Mouse (Mus musculus) mouse embryonic stem cell (cell line): Measurements from ENCODE around the gene Osgin1.

Experiments used
- in situ Hi-C, 2 experiments: fragments of 300-500 bp; cut with MboI; formaldehyde crosslinking; loops; 1 replicate in 1 of 2; 3 replicates in 1 of 2; pipeline ENCODE4 v1.14.3; 2019 to 2020; ENCODE audit warnings: low sequenced_read_pairs in 2 of 2, low pct_unique_long_range_greater_than_20kb in 1 of 2, mixed read lengths in 1 of 2; ENCODE audit not compliant: unreplicated experiment in 1 of 2

Gene Osgin1

DNA sequence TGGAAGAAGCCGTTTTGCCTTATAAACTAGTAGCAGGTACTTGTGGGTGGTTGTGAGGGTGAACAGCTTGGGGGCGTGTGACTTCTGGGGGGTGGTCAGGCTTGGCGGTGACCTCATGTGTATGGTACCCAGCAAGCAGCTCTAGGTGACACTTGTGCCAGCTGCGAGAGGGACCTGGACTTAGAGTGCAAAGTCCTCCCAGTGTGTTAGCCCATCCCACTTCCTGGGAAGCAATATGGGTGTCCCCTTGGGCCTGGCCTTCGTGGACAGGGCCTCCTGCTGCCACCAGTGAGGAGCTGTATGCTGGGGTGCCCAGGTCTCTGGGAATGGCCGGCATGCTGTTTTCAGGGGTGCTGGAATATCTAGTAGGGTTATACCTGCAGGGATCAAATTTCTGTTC is 5.0 kb downstream of the Osgin1 start:
- in situ Hi-C loops: no loop called here

DNA sequence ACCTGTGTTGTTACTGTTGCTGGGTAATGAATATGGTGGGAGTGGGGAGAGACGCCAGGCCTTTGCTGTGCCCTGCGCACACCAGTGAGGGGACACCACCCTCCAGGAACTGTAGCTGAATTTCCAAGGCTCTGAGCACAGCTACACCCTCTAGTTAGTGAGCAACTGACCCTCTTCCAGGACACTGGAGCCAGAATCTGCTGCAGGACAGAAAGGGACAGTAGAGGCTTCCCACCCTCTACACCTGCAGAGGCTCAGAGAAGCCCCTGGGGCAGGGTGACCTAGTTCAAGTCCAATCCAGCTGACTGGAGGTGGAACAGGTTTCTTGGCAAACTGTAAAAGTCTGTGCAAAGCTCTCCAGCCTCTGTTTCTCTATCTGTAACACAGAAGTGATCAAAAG is 5.5 kb downstream of the Osgin1 start:
- in situ Hi-C loops: no loop called here

DNA sequence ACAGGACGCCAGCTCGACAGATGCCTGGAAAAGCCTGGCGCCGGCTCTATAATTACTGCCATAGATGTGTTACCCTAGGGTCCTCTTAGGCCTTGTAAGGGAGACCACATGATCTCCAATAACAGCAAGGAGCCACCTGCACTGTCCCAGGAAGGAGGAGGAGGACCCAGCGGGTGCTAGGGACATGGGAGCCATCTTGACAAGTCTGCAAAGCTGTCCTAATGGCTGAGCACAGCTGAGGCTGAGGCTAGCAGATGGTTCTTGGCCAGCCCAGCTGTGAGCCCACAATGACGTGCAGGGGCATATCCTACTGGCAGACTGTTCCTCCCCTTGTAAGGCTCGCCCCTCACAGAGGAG is 5.9 kb downstream of the Osgin1 start:
- in situ Hi-C loops: loop anchor here in 1 of 2 experiments (10.0 kb wide), 1 partner anchor 165 kb away; the partner anchor contains the start of gene Taf1c

DNA sequence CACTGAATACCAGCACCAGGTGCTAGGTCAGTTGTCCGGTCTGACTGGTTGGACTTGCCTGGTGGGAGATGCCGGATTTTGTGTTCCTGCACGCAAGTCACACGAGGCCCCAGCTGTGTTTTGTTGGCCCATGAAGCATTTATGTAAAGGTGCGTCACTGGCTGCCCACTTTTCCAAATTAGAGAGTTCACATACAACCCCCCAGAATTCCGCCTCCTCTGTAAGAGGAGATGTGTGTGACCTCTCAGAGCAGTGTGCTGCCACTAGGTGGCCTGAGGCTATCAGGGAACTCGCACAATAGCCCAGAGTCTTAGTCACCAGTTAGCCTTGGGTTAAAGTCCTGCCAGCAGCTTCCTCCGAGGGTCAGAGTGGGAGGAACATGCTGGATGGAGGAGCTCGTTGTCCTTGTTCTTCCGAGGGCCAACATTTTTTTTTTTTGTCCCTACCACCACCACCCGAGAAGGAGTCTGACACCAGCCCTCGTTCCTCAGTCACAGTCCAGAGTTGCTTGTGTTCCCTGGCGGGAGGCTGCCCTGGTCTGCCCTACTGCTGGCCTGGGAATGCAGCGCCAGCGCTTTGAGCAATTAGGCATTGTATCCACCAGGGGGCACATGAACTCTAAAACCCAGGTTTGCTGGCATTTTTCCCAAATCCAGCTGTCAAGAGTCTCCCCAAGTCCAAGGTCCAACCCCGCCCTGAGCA is 6.5 kb downstream of the Osgin1 start:
- in situ Hi-C loops: loop anchor here in 1 of 2 experiments (10.0 kb wide), 1 partner anchor 164 kb away; the partner anchor contains the start of gene Taf1c

DNA sequence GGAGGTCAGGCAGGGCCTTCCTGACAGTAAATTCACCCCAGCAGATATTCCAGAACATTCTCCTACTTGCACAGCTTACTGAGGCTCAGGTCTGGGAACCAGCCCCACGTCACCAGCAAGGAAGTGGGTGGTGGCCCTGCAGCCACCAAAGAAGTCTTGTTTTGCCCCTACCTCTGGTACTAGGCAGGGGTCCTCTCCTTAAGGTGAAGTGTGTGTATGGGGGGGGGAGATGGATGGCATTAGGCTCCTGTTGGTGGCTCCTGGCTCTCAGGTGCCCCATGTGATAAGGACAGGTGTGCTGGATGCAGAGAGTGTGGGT is 7.0 kb downstream of the Osgin1 start:
- in situ Hi-C loops: loop anchor here in 1 of 2 experiments (10.0 kb wide), 1 partner anchor 164 kb away; the partner anchor contains the start of gene Taf1c

DNA sequence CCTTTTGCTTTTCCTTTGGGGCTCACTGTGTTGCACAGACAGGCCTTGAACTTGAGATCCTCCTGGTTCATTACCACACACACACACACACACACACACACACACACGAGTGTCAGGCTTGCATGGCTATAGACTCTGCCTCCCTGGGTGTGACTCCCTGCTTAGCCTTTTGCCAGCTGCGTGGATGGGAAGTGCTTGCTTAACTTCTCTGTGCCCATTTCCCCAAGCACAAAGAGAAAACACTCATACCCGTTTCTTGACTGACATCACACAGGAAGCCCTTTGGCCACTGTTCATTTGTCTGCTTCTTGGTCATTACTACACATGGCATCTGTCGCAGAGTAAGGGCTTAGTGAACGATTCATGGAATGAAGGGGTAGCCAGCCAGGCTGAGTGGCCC is 8.1 kb downstream of the Osgin1 start:
- in situ Hi-C loops: loop anchor here in 1 of 2 experiments (10.0 kb wide), 1 partner anchor 163 kb away; the partner anchor contains the start of gene Taf1c

DNA sequence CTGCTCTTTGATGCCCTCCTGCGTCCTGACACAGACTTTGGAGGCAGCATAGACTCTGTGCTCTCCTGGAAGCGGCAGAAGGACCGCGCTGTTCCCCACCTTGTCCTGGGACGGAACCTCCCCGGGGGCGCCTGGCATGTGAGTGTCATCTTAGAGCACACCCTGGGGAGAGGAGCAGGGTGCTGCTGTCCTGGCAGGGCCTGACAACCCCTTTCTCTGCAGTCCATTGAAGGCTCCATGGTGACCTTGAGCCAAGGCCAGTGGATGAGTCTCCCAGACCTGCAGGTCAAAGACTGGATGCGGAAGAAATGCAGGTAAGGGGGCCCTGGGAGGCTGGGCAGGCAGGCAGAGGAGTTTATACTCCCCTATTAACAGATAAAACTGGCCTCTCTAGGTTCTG is 9.0 kb downstream of the Osgin1 start:
- in situ Hi-C loops: loop anchor here in 1 of 2 experiments (10.0 kb wide), 1 partner anchor 162 kb away; the partner anchor contains the start of gene Taf1c

DNA sequence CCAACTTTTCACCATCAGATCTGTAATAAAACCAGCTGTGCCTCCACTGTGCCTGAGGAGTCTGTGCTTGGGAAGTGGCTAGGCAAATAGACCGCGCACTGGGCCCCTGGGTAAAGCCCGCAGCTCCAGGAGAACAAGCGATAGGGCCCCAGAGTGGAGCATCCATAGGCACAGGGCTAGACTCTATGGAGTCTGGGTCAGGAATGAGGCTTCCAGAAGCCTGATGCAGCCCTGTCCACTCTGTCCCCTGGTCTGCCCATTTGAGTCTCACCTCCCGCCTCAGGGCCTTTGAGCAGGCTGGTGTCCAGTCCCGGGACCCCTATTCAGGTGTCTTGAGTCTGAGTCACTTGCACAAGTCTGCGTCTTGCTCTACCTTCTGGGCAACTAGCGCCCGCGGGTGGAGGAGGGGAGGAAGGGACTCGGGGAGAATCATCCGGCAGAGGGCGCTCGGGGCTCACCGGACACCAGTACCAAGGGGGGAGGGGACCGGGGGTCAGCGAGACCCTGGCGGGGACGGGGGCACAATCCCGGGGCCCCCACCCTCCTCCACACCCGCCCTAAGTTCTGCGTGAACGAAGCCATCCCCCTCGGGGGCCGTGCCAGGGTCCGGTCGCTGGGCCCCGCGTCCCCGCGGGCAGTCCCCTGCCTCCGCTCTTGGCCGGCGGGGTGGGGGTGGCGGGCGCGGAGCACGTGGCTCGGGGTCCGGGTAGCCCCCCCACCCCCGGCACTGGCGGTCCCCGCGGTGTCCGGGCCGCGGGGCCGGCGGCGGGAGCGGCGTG is 12.5 kb downstream of the Osgin1 start, which contains the start of gene Necab2:
Gene Necab2 (plus strand): TSS at position 509 of the 779 bp plus-strand sequence.
- in situ Hi-C loops: loop anchor here in 1 of 2 experiments (10.0 kb wide), 1 partner anchor 158 kb away; the partner anchor contains the start of gene Taf1c

DNA sequence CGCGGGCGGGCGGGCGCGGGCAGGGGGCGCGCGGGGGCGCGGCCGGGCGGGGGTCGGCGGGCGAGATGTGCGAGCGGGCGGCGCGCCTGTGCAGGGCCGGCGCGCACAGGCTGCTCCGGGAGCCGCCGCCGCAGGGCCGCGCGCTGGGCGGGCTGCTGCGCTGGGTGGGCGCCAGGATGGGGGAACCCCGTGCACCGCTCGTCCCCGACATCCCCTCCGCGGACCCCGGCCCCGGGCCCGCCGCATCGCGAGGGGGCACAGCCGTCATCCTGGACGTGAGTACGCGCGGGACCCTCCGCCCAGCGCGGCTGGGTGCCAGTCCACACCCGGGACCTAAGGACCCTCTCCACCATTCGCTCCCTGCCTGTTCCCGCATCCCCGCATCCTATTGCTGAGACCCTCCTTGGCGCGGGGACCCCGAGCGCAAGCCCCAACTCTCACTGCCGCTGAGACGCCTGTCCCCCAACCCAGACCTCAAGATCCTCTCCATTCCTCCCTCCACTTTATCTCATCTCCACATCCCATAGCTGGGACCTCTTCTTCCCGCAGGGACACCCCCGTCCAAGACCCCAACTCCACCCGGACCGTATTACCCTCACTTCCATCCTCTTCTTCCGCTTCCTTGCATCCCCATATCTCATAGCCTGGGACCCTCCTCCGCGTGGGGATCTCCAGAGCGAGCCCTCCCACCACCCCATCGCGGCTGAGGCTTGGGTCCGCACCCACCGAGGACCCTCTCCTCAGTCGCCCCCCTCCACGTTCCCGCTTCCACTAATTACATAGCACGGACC is 13.3 kb downstream of the Osgin1 start:
- in situ Hi-C loops: loop anchor here in 1 of 2 experiments (10.0 kb wide), 1 partner anchor 158 kb away; the partner anchor contains the start of gene Taf1c

DNA sequence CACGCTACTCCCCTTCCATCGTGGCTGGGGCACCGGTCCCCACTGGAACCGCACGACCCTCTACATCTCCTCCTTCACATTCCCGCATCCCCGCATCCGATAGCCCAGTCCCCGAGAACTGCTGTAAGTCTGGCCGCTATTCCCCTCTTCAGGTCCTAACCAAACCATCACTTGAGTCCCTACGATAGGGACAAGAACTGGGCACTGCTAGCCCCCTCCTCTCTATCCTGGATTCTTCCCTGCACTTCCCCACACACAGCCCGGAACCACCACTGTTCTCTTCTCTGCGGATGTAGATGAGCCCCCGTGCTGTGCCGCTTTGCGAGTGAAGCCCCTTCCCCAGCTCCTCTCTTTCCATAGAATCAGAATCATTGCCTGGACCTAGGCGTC is 13.9 kb downstream of the Osgin1 start:
- in situ Hi-C loops: loop anchor here in 1 of 2 experiments (10.0 kb wide), 1 partner anchor 157 kb away; the partner anchor contains the start of gene Taf1c

DNA sequence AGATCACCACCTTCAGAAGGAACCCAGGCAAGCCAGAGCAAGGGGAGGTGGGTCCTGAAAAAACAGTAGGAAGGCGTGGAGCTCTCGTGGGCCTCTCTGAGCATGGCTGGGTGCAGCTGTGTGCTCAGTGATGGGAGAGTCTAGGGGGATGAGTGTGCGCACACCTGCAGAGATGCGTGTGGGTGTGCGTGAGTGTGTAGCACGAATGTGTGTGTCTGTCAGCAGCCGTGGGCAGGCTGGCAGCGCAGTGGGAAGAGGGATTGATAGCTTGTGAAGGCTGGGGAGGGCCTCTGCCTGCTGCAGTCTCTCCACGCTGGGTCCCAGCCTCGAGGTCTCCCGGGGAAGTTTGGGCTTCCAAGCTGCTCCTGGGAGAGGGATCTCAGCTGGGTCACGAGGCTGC is 15.7 kb downstream of the Osgin1 start:
- in situ Hi-C loops: loop anchor here in 1 of 2 experiments (5.0 to 10.0 kb wide), 2 partner anchors 48 to 155 kb away; partner anchors contain the start of gene Taf1c

DNA sequence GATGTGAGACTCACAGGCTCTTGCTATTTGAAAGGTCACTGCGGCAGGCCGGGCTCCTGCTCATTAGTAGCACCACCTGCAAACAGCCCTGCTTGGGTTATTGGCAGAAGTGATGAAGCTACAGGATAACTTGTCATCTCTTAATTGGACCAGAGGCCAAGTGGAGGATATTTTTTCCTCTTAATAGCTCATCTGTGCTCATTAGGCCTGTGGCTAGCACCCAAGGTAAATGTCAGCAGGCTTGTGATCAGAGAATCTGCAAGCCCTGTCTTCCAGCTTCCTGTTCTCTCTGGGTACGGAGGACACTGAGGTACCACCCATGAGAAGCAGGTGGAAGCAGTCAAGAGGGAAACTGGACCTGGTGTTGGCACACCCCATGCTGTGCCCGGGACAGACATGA is 17.2 kb downstream of the Osgin1 start:
- in situ Hi-C loops: loop anchor here in 1 of 2 experiments (5.0 kb wide), 1 partner anchor 46 kb away; no protein-coding TSS in a partner anchor

DNA sequence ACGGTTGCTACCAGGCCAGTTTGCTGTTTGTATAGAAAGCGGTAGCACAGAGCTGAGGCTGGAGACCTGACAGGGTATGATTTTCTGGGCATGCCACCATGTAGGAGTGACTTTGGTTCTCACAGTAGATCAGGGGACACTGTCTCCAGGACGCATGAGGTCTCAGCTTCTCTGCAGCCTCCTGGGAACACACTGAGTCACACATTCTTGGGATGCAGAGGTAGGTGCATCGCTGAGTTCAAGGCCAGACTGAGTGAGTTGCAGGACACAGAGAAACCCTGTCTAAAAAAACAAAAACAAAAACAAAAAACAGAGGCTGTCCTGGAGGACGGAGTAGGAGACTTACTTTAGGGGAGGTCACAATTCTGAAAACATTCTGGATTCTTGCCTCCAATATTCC is 19.0 kb downstream of the Osgin1 start:
- in situ Hi-C loops: loop anchor here in 1 of 2 experiments (5.0 kb wide), 1 partner anchor 44 kb away; no protein-coding TSS in a partner anchor

DNA sequence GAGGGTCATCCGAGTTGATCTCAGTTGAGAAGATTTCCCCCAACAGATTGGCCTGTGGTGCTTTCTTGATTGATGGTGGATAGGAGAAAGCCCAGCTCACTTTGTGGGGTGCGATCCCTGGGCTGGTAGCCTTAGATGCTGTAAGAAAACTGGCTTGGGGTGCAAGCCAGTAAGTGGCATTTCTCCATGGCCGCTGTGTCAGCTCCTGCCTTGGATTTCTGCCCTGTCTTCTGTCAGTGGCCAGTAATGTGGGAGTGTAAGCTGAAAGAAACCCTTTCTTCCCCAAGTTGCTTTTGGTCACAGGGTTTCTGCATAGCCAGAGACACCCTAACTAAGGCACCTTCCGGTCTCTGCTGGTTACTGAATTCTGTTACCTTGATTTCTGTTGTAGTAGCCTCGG is 22.1 kb downstream of the Osgin1 start:
- in situ Hi-C loops: no loop called here

DNA sequence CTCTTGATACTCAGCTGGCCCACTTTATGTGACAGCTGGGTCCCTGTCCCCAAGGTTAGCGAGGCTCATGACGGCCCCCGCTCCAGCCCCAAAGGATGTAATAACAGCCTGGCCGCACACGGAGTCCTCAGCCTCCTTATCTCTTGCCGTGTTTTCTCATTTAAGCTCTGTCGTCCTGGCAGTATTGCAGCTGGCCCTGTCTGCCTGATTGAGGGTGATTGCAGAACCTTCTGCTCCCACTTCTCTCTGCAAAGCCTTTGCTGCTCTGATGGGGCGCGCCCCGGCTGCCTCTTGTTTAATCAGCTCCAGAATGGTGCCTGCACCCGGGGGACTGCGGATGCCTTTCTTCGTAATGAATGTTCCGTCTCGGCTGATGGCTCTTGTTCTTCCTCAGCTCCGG is 25.8 kb downstream of the Osgin1 start:
- in situ Hi-C loops: no loop called here

DNA sequence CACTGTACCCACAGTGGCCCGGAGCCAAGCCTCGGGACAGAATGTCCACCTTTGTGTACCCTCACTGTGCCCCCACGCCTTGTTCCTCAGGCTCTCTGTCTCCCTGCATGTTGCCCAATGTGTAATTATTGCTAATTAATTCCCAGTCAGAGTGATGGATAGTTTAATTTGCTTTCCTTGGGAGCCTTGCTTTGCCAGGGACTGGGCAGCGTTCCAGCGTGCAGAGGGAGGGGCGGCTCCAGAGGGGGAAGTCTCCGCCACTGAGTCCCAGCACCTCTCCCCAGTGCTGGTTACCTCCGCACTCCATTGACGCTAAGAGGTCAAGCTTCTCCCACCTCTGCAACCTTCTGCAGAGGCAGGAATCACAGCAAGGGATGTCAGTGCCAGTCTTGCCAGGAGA is 27.4 kb downstream of the Osgin1 start:
- in situ Hi-C loops: no loop called here

DNA sequence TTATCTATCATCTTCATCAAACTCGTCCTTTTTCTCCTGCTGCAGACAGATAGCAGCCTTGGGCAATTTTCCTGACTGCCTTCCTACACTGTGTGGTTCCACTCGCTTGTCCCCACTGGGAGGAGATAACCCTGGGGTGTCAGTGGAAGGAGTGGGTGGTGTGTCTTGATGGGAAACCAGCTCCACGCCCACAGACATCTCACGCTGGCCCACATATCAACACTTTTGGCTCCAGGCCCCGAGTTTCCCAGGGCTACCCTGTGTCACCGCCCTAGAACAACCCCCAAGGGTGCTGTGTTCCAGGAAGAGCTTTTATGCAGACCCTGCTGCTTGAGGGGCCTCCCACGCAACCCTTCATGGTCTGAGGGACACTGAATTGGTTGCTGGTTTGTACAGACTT is 29.8 kb downstream of the Osgin1 start:
- in situ Hi-C loops: no loop called here

DNA sequence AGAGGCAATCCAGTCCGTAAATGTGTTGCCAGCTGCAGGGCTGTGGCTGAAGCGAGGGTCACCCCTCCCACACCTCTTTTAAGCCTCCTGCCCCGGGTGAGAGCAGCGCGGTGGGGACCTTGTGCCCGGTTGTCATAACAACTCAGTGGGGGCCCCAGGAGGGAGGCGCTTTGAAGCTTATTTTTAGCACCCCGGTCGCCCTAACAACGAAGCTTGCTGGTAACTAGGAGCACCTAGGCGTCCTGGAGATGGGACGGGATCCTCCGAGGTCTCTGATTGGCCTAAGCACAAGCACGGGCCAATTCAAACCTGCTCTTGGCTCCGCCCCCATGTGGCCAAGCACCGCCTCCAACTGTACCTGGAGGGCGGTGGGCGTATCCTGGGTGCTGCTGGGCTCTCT is 32.2 kb downstream of the Osgin1 start:
- in situ Hi-C loops: no loop called here
